Mouse (Mus musculus): ENCODE results near the gene Nr1h4.

GRCm38 (mm10) chr10:89491321-89491720 is 42.1 kb downstream of the Nr1h4 start:
- TF ChIP-seq CTCF (IDR thresholded peaks at IDR 0.05; ENCODE audit: insufficient read depth, low read length), result no peak
- no peak for TF ChIP-seq POLR2A (IDR thresholded peaks at IDR 0.05; ENCODE audit: borderline replicate concordance, extremely low read depth, low read depth, low read length)

All from lung, adult 2 months (tissue).